Mouse (Mus musculus) induced T-regulatory cell, adult 2 months (primary cell): ENCODE measurements around the gene Afdn.

ENCODE experiments used
- DNase-seq: peaks from one replicate; pipeline ENCODE4 v3.0.0-alpha.2; 2012; ENCODE audit warnings: low read depth

Afdn gene

DNA sequence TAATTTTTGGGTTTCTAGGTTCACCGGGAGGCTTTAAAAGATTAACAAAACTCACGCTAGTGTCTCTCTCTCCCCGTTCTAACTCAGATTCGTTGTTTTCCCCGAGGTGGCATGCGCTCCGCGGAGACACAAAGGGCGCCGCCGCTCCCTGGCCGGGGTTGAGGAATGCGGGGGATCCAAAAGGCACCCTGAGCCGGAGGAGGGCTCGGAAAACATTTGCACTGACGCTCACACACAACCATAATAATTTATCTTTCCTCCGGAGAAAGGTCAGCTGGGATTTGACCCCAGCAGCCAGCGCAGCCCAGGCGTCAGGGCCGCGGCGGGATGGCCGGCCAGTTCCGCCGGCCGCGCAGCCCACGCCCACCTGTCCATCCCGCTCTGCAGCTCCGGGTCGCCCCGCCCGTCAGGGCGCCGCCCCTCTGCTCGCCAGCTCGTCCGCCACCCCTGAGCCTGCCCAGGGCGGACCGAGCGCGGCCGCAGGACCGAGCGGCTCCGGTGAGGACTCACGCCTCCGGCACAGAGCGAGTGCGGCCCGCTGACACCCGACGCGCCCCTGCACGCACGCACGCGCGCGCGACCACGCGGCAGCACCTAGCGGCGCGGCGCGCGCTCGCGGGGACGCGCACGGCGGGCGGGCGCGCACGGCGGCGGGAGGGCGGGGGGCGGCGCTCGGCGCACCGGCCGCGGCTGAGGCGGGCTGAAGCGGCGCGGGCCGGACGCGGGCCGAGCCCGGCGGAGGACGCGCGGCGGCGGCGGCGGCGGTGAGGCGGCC lies at the start of gene Afdn:
Afdn (plus strand) TSS at position 687 of the 775 bp plus-strand sequence.
- peak; percentile 56 for DNase-seq

DNA sequence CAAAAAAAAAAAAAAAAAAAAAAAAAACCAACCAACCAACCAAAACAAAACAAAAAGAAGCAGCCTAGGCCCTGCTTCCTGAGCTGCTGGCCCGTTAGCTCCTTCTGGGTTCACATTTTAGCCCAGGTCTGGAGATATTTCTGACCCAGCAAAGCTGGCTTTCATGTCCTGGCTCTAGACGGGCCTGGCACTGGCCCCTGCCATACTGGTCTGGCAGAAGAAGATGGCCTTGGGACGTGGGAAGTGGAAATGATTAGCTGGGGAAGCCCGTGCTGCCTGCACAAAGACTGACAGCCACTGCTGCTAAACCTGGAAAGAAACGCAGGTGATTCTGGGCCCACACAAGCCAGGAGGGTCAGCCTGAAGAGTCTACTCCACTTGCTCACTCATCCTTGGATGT lies 49.2 kb upstream of the Afdn start:
- no peak for DNase-seq

DNA sequence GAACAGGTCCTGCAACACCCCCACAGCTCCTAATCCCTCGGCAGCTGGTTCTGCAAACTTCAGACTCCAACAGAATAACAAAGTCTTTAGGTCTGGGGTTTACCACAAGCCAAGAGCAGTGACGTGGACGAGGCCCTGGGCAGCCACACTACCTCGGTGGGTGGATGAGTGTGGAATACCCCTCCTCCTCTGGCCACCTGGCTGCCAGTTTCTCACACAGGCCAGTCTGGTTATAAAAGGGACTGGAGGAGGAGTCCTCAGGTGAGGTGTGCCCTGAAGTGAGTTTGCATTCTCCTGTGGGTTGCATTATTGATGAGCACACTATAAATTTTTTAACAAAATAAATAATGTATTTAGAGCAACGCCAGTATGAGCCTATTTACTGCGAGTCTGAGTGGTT lies 48.2 kb upstream of the Afdn start:
- DNase-seq = no peak

DNA sequence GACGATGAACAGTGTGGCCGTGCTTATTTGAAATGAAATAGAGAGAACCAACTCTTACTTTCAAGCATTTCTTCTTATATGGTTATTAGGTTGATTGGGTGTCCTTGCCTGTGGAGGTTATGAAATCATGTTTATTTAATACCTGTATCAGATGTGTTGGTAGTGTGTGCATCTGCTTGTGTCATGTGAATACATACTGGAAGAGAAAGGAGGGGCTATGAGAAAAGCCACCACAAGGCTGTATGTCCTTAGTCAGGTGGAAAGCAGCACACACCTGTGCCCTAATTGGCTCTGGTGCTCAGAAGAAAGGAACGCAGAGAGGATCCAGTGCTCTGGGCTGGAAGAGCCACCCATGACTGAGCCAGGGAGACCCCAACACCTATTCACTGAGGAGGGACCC lies 47.8 kb upstream of the Afdn start:
- no peak for DNase-seq

DNA sequence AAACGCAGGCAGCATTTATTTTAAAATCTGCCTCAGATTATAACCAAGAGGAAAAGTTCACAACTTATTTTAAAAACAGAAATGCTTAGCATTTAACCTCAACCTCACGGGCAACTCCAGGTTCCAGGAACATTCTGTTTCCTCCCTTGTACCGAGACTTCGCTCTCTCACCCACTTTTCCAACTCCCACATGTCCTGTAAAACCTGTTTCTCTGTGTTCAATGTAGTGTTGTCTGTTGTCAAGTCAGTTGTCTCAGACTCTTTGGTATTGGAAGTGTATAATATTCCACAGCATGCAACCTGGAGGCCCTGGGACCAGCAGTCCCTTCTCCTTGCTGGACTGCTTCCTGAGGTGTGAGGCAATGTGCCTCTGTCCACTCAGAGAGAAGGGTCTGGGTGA lies 46.2 kb upstream of the Afdn start:
- DNase-seq = no peak

DNA sequence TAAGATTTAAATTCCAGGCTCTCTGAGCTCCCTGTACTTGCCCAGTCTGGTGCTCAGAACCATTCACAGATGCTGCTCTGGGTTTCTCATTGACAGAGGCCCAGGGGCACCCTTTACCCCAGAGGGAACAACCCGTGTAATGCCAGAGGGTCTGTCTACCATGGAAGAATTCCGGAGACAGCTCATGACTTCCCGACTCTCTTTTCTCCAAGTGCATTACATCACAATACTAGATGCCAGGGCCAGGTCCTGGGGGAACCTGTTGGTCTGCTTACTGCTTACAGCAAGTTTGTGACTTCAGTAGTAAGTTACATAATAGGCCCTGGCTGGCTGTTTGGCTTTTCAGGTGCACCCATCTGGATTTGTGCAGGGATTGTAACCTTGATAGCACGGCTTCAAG lies 45.7 kb upstream of the Afdn start:
- DNase-seq = no peak

DNA sequence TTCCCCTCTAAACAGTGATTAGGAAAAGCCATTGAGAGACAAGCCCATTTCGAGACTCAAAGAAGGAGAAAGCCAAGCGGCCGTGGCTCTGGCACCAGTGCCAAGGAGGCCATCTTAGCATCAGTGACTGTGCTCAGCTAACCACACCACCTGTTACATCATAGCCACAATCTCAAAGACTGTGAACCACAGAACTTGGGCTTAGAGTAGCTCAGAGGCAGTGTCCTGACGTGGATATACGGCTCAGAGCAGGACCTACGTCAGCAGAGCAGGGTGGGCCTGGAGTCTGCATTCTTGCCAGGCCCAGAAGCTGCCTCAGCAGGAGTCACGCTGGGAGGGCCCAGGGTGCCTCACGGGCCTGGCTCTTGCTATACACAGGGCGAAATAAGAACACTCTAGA lies 44.8 kb upstream of the Afdn start:
- DNase-seq = peak; percentile 22

DNA sequence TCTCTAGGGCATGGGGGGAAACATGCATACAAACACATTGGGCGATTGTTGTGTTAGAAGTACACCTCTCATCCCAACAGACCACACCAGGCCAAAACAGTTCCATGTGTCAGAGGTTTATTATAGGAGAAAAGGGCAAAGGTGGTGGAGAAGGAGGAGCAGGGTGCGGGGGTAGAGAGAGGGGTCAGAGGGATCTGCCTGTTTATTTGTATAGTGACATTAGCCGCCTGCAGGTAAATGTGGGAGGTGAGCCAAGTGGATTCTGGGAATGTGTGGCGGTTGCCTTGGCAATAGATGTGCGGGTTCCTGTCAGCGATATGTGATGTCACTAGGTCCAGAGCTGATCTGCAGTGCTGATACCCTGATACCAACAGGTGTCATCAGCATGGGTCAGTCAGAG lies 44.0 kb upstream of the Afdn start:
- DNase-seq = no peak

DNA sequence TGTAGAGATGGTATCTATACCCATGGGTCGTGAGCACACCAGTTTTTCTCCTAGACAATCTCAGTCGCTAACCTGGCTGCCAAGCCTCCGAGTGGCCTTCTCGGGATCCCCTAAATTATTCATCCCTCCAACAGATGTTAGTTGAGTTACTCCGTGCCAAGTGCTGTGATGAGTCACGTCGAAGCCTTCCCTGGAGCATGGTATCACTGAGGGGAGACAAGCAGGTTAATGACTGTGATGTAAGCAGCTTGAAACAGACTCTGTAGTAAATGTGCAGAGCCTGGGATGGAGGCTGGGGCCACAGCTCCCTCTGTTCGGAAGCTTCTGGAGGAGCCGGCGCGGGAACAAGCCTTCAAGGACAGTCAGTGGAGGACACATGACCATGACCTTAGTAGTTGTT lies 42.9 kb upstream of the Afdn start:
- DNase-seq = no peak

DNA sequence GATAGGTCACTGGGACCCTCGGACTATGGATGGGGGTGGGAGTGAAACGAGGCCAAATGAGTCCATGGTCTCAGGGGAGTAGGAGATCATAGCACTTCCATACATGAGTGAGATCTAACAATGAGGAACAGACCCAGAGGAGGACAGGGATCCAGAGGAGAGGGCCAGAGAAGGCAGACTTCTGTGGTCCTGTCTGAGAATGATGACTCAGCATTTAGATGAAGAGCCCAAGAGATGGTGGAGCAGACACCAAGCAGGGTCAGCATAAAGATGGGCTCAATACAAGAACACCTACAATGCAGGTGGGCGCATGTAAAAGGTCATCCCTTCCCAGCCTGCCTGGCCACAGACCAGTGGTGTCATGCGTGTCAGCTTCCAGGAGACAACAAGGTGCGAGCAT lies 40.2 kb upstream of the Afdn start:
- DNase-seq = no peak

DNA sequence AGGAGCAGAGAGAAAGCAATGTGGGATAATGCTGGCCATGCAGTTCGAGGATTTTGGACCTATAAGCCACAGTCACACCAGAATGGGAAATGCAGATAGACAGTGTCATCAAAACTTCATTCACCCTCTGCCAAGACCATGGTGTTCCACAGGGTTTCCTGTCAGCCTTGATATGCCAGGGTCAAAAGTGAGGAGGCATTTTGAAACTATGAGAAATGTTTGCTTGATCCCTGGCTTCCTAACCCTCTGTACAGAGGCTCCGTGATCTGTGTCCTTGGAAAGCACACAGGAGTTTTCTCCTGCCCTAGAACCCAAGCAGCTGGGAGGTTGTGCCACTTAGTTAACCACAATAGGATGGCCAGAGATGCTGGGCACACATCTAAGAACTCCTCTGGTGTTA lies 39.0 kb upstream of the Afdn start:
- no peak for DNase-seq

DNA sequence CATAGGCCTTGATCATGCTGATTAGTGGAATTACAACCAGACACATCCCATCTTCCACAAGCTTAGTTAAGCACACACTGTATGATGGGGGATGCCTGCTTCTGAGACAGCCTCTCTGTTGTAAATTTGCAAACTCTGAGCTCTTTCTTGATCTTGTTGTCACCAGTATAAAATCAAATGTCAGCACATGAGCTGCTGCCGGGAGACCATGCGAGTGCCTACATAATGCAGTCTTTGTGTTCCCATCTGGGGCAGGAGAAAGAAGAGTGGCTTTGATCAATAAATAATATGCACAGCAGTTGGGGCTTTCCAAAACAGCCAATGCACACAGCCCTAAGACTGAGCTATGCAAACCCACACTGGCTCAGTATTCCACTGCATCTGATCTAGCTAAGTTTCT lies 37.9 kb upstream of the Afdn start:
- DNase-seq = no peak

DNA sequence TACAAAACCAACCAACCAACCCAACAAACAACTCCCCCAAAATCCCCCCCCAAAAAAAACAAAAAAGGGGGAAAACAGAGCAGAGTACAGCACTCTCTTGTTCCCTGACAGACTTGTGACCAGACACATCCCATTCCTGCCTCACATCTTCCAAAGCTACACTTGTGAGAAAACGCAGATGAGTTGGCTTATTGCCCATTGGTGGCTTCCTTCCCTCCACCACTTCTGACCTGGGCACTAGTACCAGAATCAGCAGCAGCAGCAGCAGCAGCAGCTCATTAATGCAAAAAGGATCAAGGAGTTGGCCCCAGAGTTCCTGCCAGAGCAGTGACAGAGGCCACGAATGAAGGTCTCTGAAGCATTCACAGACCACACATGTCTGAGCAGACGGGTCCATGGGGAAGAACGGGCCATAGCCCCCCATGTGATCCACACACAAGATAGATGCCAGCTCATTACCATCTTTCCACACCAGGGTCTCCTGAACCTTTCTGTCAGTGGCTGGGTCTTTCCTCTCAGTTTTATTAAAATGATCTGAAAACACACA lies 35.3 kb upstream of the Afdn start:
- no peak for DNase-seq

DNA sequence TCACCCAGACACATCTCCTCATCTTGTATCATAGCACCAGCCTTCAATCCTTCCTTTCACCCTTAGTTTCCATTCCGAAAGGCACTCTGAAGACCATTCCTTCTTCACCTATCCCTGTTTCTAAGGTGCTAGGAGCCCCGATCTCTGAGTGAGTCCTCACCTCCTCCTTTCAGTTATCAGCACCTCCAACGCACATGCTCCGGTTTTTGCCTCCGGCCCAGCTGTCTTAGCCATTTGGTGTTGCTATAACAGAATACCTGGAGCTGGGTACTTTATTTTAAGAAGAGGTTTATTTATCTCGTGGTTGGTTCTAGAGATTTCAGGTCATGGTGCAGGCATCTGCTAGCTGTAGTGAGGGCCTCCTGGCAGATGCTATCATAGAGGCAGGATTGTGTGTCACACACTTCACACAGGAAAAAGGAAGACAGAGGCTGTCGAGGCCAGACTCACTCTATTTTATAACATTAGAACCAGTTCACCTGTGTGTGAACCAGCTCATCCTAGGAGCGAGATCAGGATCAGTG lies 33.4 kb upstream of the Afdn start:
- no peak for DNase-seq

DNA sequence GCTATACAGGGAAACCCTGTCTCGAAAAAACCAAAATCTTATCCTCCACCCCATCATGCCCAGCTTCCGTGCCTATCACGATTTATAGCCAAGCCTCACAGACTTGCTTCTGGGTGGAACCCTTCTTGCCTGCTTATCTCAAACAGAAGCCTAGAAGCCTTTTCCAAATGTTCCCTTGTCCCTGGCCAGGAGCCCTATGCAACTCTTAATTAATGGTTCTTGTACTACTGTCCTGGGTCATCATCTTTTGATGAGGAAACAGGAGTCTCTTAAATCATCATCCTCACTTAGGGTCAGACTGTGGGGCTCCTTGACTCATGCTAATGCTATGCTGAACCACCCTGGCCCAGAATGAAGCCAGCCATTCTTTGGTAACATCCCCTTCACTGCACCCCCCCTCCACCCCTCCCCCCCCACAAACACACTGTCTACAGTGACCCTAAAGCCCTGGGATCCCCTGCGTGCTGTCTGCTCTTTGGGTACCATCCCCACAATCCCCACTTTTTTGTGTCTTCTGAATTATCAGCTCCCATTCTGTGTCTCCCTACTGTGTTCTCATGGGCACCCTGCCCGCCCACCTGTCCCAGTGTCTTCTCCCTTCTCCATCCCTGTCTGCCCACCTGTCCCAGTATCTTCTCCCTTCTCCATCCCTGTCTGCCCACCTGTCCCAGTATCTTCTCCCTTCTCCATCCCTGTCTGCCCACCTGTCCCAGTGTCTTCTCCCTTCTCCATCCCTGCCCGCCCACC lies 29.2 kb upstream of the Afdn start:
- DNase-seq = no peak

DNA sequence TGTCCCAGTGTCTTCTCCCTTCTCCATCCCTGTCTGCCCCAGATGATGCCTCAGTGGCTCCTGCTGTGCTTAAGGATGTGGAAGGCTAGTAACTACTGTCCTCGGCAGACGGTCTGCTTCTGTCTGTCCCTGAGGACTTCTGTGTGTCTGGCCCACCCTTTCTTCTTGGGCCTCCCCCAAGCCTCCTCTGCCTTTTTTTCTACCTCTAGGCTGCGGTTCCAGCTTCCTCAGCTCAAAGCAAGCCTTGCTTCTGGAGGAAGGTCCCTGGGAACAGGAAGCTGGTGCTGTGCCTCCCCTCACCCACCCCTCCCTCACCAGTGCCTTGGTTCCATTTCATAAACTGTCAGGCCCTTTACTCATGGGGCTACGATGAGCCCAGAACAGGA lies 28.6 kb upstream of the Afdn start:
- DNase-seq = no peak

DNA sequence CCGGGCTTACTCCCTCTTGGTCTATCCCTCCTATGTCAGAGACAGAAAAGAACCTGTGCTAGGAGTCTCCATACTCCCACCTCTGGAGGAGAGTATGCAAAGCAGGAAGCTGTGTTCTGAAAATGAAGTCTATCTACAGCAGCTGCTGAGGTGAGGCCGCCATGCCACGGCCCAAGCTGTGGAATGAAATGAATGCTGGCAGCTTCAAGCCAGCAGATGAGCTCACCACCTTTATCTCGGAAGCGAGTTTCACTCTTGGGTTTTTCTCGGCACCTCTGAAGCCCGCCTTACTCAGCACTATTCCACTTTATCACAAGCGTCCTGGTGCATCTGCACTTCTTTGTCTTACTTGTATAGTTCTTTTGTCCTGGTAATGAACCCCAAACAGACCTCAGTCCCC lies 27.7 kb upstream of the Afdn start:
- DNase-seq = no peak

DNA sequence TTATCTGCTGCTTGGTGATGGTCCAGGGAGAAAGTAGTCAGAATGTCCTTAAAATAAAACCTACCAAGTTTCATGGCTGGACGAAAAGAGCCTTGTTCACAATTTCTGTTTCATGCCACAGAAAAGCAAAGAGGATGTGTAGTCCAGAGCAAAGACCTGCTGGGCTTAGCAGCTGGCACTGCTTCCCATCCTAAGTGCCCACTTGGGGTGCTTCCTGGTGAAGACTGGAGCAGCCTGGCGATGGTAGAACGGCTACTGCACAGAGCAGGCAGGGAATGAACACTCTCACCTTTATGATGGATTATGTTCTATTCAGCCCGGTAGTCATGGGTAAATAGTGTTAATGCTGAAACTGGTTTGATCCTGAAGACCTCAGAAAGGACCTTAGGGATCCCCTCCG lies 26.4 kb upstream of the Afdn start:
- DNase-seq = no peak

DNA sequence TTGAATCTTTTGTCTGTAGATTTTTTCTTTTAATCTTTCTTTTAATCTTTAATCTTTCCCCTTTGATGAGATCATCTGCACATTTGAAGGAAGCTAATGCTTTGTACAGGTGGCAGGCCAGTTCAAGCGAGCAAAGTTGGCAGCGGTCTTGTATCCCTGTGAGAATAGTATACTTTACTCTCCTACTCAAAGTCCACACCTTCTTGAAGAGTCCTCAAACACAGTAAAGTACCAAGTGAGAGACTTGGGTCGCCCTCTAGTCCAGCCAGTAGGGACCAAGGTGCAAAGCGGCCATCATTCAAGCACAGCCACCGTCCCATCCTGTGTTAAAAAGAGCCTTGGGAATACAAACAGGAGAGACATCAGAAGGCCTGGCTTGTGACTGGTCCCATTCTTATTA lies 25.3 kb upstream of the Afdn start:
- no peak for DNase-seq

DNA sequence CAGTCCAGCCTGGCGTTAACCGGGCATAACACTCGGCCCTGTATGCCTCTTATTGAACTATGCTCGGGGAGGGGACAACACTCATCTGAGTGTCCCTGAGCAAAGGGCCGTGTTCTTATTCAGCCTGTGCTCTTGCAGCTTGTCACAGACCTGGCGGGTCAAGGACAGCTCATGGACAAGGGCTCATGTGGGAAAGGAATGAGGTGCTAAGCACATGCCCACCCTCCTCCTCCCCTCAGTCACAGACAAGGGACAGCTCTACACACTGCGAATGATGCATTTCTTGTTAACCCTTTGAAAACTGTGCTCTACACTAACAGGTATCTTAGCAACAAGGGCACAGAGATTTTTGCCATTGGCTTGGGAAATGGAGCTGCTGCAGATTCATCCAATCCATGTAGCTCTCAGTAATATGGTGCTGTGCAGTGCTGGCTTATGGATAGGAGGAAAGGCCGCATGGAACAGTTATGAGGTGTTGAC lies 24.5 kb upstream of the Afdn start:
- DNase-seq = no peak

DNA sequence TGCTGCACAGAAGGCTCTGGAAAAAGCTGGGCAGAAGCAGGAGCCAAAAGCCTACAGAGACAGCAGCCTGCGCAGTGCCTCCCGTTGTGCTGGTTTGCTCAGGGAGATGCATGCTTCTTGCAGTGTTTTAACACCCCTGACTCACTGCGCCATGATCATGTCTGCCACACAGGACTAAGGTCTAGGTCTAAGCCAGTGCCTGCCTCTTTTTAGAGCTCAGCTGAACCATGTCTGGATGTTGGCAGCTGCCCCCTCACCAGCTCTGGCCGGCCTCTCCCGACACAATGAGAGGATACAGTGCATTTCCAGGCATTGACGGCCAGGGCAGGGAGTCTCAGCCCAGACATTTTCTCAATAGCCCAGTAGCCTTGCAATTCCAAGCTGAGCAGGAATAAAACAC lies 23.0 kb upstream of the Afdn start:
- no peak for DNase-seq

DNA sequence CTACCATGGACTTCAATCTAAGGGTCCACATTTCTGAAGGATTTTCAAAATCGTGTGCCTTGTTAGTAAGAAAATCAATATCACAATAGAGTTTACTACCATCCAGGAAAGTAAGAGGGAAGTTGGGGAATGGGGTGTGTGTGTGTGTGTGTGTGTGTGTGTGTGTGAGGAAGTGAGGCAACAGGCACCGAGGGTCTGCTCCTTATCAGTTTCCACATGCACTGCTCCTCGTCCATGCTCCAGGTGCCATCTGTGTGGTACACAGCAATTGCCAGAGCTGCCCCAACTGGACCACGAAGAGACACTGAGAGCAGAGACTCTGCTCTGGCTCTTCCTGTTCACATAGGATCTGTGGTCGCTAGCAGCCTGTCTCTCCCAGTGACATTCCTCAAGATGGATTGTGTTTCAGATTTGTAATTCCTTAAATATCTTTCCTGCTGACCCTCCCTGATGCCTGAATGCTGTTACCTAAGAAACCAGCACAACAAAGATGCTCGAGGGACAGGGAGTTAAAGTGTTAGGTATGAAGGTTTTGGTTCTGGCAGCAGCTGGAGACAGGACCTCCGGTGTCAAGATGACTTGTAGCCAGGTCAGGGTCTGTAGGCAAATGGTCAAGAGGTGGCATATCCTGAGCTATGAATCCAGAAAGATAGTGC lies 22.1 kb upstream of the Afdn start:
- no peak for DNase-seq

DNA sequence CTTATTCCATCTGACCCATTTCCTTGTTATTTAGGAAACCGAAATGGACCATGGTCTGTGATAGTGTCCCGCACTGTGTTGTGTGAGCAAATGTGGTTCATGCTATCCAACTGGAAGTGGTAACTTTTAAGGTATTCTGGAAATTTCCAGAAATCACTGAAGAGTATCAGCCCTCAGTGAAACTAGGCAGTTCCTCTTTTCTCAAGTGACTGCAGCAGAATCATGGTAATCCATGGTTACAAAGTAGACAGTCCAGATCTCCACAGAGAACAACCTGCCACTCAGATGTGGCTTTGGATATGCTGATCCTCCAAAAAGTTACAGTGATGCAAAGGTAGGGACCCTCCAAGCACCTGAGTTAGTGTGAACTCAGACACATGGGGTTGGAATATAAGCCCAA lies 21.4 kb upstream of the Afdn start:
- no peak for DNase-seq
